8 mouse cellular contexts compared by ENCODE assay signal in genomic region chr6:72345633-72346032, GRCm38 (mm10). TPM values are rescaled to one million over a fixed set of nuclear protein-coding genes. Genes with fewer than 3 reads are reported as not detected.
DNase-seq lines count a peak whose midpoint lies in the region; ATAC-seq and TF ChIP-seq lines count a peak whose summit lies in the region.

No protein-coding gene starts in this region.

- DNase-seq in lung, embryonic 14.5 days, result no peak
- DNase-seq in lung, postnatal 25 days (ENCODE audit: low spot score), result no peak
- DNase-seq in limb, embryonic 10.5 days (ENCODE audit: low spot score), result no peak
- DNase-seq in retina, embryonic 14.5 days (ENCODE audit: low spot score), result no peak
- no peak for DNase-seq in adrenal gland, postnatal 10 days
- DNase-seq in kidney, postnatal 10 days, result no peak

- H3K4me1 ChIP-seq in lung, embryonic 14.5 days (ENCODE audit: insufficient read depth), result 0 out of 2 replicates have a peak, but pooled peaks cover 6% of the 10 kb centered on the region
- peaks cover 80% of the 10 kb centered on the region for H3K4me1 ChIP-seq in erythroblast, embryonic 14.5 days (ENCODE audit: control insufficient read depth)
- H3K4me1 ChIP-seq in limb, embryonic 10.5 days, result peaks cover 57% of the 10 kb centered on the region
- peaks cover 19% of the 10 kb centered on the region for H3K4me1 ChIP-seq in neural tube, embryonic 14.5 days (ENCODE audit: control insufficient read depth, insufficient read depth, low read length)

- ATAC-seq in lung, embryonic 14.5 days (ENCODE audit: insufficient read depth), result no peak
- 0 out of 2 replicates have a peak, but pooled peaks have one; percentile 0 for ATAC-seq in neural tube, embryonic 14.5 days (ENCODE audit: low read depth)

- H3K27me3 ChIP-seq in lung, embryonic 14.5 days (ENCODE audit: insufficient read depth, low read length), result no peaks in the 10 kb centered on the region
- H3K27me3 ChIP-seq in erythroblast, embryonic 14.5 days (ENCODE audit: control insufficient read depth), result no peaks in the 10 kb centered on the region
- no peaks in the 10 kb centered on the region for H3K27me3 ChIP-seq in limb, embryonic 10.5 days (ENCODE audit: low read depth, poor library complexity, severe bottlenecking)
- peaks cover 3% of the 10 kb centered on the region for H3K27me3 ChIP-seq in neural tube, embryonic 14.5 days (ENCODE audit: control insufficient read depth, insufficient read depth, low read length)

- TF ChIP-seq CTCF in lung, embryonic 14.5 days (IDR thresholded peaks at IDR 0.05; ENCODE audit: low read depth), result no peak

- H3K9ac ChIP-seq in lung, embryonic 14.5 days, result no peak overlapping the region
- H3K9ac ChIP-seq in neural tube, embryonic 14.5 days (replicated peaks; ENCODE audit: low read depth, low read length), result no peak overlapping the region

- H3K4me2 ChIP-seq in lung, embryonic 14.5 days, result peak overlapping the region; percentile 91
- peak overlapping the region; percentile 92 for H3K4me2 ChIP-seq in neural tube, embryonic 14.5 days (ENCODE audit: low read depth, low read length)

- WGBS in lung, embryonic 14.5 days, result 45% methylated on average over 6 of the region's 6 CpGs
- WGBS in limb, embryonic 10.5 days, result 52% methylated on average over 6 of the region's 6 CpGs
- WGBS in neural tube, embryonic 14.5 days, result 52% methylated on average over 6 of the region's 6 CpGs

- no peak overlapping the region for H3K27ac ChIP-seq in lung, embryonic 14.5 days (ENCODE audit: low read depth)
- peak overlapping the region; percentile 94; the same call in 1 of the 2 replicates for H3K27ac ChIP-seq in limb, embryonic 10.5 days
- H3K27ac ChIP-seq in neural tube, embryonic 14.5 days (ENCODE audit: low read depth, low read length), result no peak overlapping the region

- no peaks in the 10 kb centered on the region for H3K9me3 ChIP-seq in lung, embryonic 14.5 days (ENCODE audit: low read depth, low read length)
- H3K9me3 ChIP-seq in erythroblast, embryonic 14.5 days (ENCODE audit: control insufficient read depth, low read length), result no peaks in the 10 kb centered on the region
- H3K9me3 ChIP-seq in limb, embryonic 10.5 days (replicated peaks), result no peaks in the 10 kb centered on the region
- no peaks in the 10 kb centered on the region for H3K9me3 ChIP-seq in neural tube, embryonic 14.5 days (ENCODE audit: control insufficient read depth, low read length)

- H3K4me3 ChIP-seq in lung, embryonic 14.5 days (ENCODE audit: low read depth, low read length), result peak overlapping the region; percentile 93; the same call in 1 of the 2 replicates
- H3K4me3 ChIP-seq in erythroblast, embryonic 14.5 days (replicated peaks), result peak overlapping the region; percentile 96
- peak overlapping the region; percentile 98 for H3K4me3 ChIP-seq in limb, embryonic 10.5 days
- peak overlapping the region; percentile 84 for H3K4me3 ChIP-seq in neural tube, embryonic 14.5 days (ENCODE audit: low read depth, low read length)

- peaks cover 34% of the 10 kb centered on the region for H3K36me3 ChIP-seq in lung, embryonic 14.5 days (ENCODE audit: insufficient read depth)
- H3K36me3 ChIP-seq in erythroblast, embryonic 14.5 days (ENCODE audit: control insufficient read depth), result peaks cover 54% of the 10 kb centered on the region
- peaks cover 41% of the 10 kb centered on the region for H3K36me3 ChIP-seq in limb, embryonic 10.5 days
- H3K36me3 ChIP-seq in neural tube, embryonic 14.5 days (ENCODE audit: control insufficient read depth, insufficient read depth, low read length), result peaks cover 7% of the 10 kb centered on the region; the same call in 1 of the 2 replicates

RNA-seq across cellular contexts. Expression of gene Usp39, which starts 0.6 kb away (rescaled TPM):
- 69.0 and 73.7 TPM in 2 replicates for polyA plus RNA-seq in lung, embryonic 14.5 days (2014; fragmentation: Nextera tagmentation; extraction: Ambion mirVana)
- 2.5 and 3.5 TPM in 2 replicates for polyA plus RNA-seq in erythroblast, embryonic 14.5 days (2012)
- polyA plus RNA-seq in limb, embryonic 10.5 days (2016; fragmentation: Nextera tagmentation; extraction: Ambion mirVana), result 78.1 and 88.8 TPM in 2 replicates
- polyA plus RNA-seq in neural tube, embryonic 14.5 days (2014; fragmentation: Nextera tagmentation; extraction: Ambion mirVana), result 45.3 and 55.3 TPM in 2 replicates
- 10 to 100 TPM; 28.4 to 29.3 TPM for total RNA-seq in adrenal gland, postnatal 10 days (2021)

RNA-seq across cellular contexts. Expression of gene 0610030E20Rik, which starts 1.5 kb away (rescaled TPM):
- polyA plus RNA-seq in lung, embryonic 14.5 days (2014; fragmentation: Nextera tagmentation; extraction: Ambion mirVana), result 25.5 and 29.7 TPM in 2 replicates
- 0.74 and 1.3 TPM in 2 replicates for polyA plus RNA-seq in erythroblast, embryonic 14.5 days (2012)
- polyA plus RNA-seq in limb, embryonic 10.5 days (2016; fragmentation: Nextera tagmentation; extraction: Ambion mirVana), result 24.3 and 27.3 TPM in 2 replicates
- polyA plus RNA-seq in neural tube, embryonic 14.5 days (2014; fragmentation: Nextera tagmentation; extraction: Ambion mirVana), result 15.8 and 15.9 TPM in 2 replicates
- total RNA-seq in adrenal gland, postnatal 10 days (2021), result 10 to 100 TPM; 26.6 to 29.5 TPM

RNA-seq across cellular contexts. Expression of gene Tmem150a, which starts 9.6 kb away (rescaled TPM):
- polyA plus RNA-seq in lung, embryonic 14.5 days (2014; fragmentation: Nextera tagmentation; extraction: Ambion mirVana), result 10.3 and 10.4 TPM in 2 replicates
- polyA plus RNA-seq in erythroblast, embryonic 14.5 days (2012), result 0.32 and 0.44 TPM in 2 replicates
- 9.9 and 10.3 TPM in 2 replicates for polyA plus RNA-seq in limb, embryonic 10.5 days (2016; fragmentation: Nextera tagmentation; extraction: Ambion mirVana)
- polyA plus RNA-seq in neural tube, embryonic 14.5 days (2014; fragmentation: Nextera tagmentation; extraction: Ambion mirVana), result 15.4 and 28.7 TPM in 2 replicates
- total RNA-seq in adrenal gland, postnatal 10 days (2021), result 10 to 100 TPM; 27.8 to 27.9 TPM

RNA-seq across cellular contexts. Expression of gene Rnf181, which starts 21.1 kb away (rescaled TPM):
- 105 and 116 TPM in 2 replicates for polyA plus RNA-seq in lung, embryonic 14.5 days (2014; fragmentation: Nextera tagmentation; extraction: Ambion mirVana)
- 14.4 and 15.6 TPM in 2 replicates for polyA plus RNA-seq in erythroblast, embryonic 14.5 days (2012)
- 109 TPM in 2 replicates for polyA plus RNA-seq in limb, embryonic 10.5 days (2016; fragmentation: Nextera tagmentation; extraction: Ambion mirVana)
- polyA plus RNA-seq in neural tube, embryonic 14.5 days (2014; fragmentation: Nextera tagmentation; extraction: Ambion mirVana), result 115 and 145 TPM in 2 replicates
- total RNA-seq in adrenal gland, postnatal 10 days (2021), result 100 to 1,000 TPM; 176 to 188 TPM

RNA-seq across cellular contexts. Expression of gene Vamp5, which starts 34.6 kb away (rescaled TPM):
- polyA plus RNA-seq in lung, embryonic 14.5 days (2014; fragmentation: Nextera tagmentation; extraction: Ambion mirVana), result 31.0 and 31.2 TPM in 2 replicates
- polyA plus RNA-seq in erythroblast, embryonic 14.5 days (2012), result 6.0 and 6.1 TPM in 2 replicates
- polyA plus RNA-seq in limb, embryonic 10.5 days (2016; fragmentation: Nextera tagmentation; extraction: Ambion mirVana), result 19.1 and 19.7 TPM in 2 replicates
- polyA plus RNA-seq in neural tube, embryonic 14.5 days (2014; fragmentation: Nextera tagmentation; extraction: Ambion mirVana), result 3.1 and 28.2 TPM in 2 replicates
- total RNA-seq in adrenal gland, postnatal 10 days (2021), result 10 to 100 TPM; 25.2 to 46.6 TPM

Comparison
In these comparisons a context has a peak if more than half of its experiments do, and no peak if none do; other contexts are left out.
1. RNA of gene Usp39, which starts 0.6 kb away (polyA plus RNA-seq): 78.1 to 88.8 TPM in limb, embryonic 10.5 days, 69.0 to 73.7 TPM in lung, embryonic 14.5 days and 45.3 to 55.3 TPM in neural tube, embryonic 14.5 days; 2.5 to 3.5 TPM in erythroblast, embryonic 14.5 days; every median in the first group is over 10 times any median in the second.
2. Peak in every context shown above with its lines, with median percentiles within 50 percentile points of each other: H3K4me3 ChIP-seq.